Mouse (Mus musculus): ENCODE results near the gene Prkd2. TPM values are rescaled to one million over a fixed set of nuclear protein-coding genes. Genes with fewer than 3 reads are reported as not detected.
A peak's percentile ranks its signal among the peaks of the same experiment; 100 is the strongest.

The Prkd2 gene
- polyA plus RNA-seq, 1 experiment from 2014 or later: 12.8 TPM

- no peak for TF ChIP-seq CTCF (IDR thresholded peaks at IDR 0.05; ENCODE audit: low read depth)
- ATAC-seq (replicated peaks; ENCODE audit: low FRiP score, low read depth) (no peak), DNase-seq (ENCODE audit: low spot score) (no peak)
- Histone ChIP-seq H3K4me1 (replicated peaks; ENCODE audit: insufficient read depth, low read length) (peaks cover 13% of the 10 kb centered on the region; the same call in 1 of the 2 replicates), H3K9me3 (replicated peaks; ENCODE audit: low read length) (no peaks in the 10 kb centered on the region), H3K9ac (ENCODE audit: low read depth, low read length) (no peak overlapping the region), H3K4me3 (replicated peaks; ENCODE audit: low read depth, low read length) (no peak overlapping the region), H3K4me2 (ENCODE audit: low read length) (no peak overlapping the region), H3K27ac (no peak overlapping the region), H3K27me3 (ENCODE audit: insufficient read depth, low read length) (no peaks in the 10 kb centered on the region; the same call in 1 of the 2 replicates), H3K36me3 (ENCODE audit: insufficient read depth, low read length) (peaks cover 25% of the 10 kb centered on the region)
- WGBS: 91% methylated on average over 3 of the region's 3 CpGs
Measured at GRCm38 (mm10) chr7:16911904-16912303, 69.2 kb downstream of the Prkd2 start.

- Histone ChIP-seq H3K27ac (no peak overlapping the region), H3K9me3 (replicated peaks; ENCODE audit: low read length) (no peaks in the 10 kb centered on the region), H3K36me3 (ENCODE audit: insufficient read depth, low read length) (peaks cover 29% of the 10 kb centered on the region), H3K4me2 (ENCODE audit: low read length) (no peak overlapping the region), H3K27me3 (ENCODE audit: insufficient read depth, low read length) (no peaks in the 10 kb centered on the region; the same call in 1 of the 2 replicates), H3K4me3 (replicated peaks; ENCODE audit: low read depth, low read length) (no peak overlapping the region), H3K9ac (ENCODE audit: low read depth, low read length) (no peak overlapping the region), H3K4me1 (replicated peaks; ENCODE audit: insufficient read depth, low read length) (peaks cover 13% of the 10 kb centered on the region; the same call in 1 of the 2 replicates)
- no peak for TF ChIP-seq CTCF (IDR thresholded peaks at IDR 0.05; ENCODE audit: low read depth)
- DNase-seq (ENCODE audit: low spot score) (no peak), ATAC-seq (replicated peaks; ENCODE audit: low FRiP score, low read depth) (no peak)
- 61% methylated on average over 6 of the region's 6 CpGs for WGBS
Measured at GRCm38 (mm10) chr7:16912360-16912759, 69.7 kb downstream of the Prkd2 start.

GRCm38 (mm10) chr7:16913806-16914452 lies 71.2 kb downstream of the Prkd2 start:
- no peaks in the 10 kb centered on the region for H3K9me3 ChIP-seq (replicated peaks; ENCODE audit: low read length)
- peak; percentile 91 for TF ChIP-seq CTCF (IDR thresholded peaks at IDR 0.05; ENCODE audit: low read depth)
- H3K27me3 ChIP-seq (ENCODE audit: insufficient read depth, low read length): no peaks in the 10 kb centered on the region
- WGBS: 32% methylated on average over 10 of the region's 10 CpGs
- peaks cover 45% of the 10 kb centered on the region for H3K36me3 ChIP-seq (ENCODE audit: insufficient read depth, low read length)
- no peak overlapping the region for H3K4me2 ChIP-seq (ENCODE audit: low read length)
- ATAC-seq (replicated peaks; ENCODE audit: low FRiP score, low read depth) (peak; percentile 57), DNase-seq (ENCODE audit: low spot score) (peak; percentile 80)
- no peak overlapping the region for H3K9ac ChIP-seq (ENCODE audit: low read depth, low read length)
- H3K27ac ChIP-seq: no peak overlapping the region
- H3K4me1 ChIP-seq (replicated peaks; ENCODE audit: insufficient read depth, low read length): peaks cover 6% of the 10 kb centered on the region; the same call in 1 of the 2 replicates
- H3K4me3 ChIP-seq (replicated peaks; ENCODE audit: low read depth, low read length): no peak overlapping the region

- Histone ChIP-seq H3K9ac (ENCODE audit: low read depth, low read length) (no peak overlapping the region), H3K4me3 (replicated peaks; ENCODE audit: low read depth, low read length) (no peak overlapping the region), H3K36me3 (ENCODE audit: insufficient read depth, low read length) (peaks cover 46% of the 10 kb centered on the region), H3K9me3 (replicated peaks; ENCODE audit: low read length) (no peaks in the 10 kb centered on the region), H3K27me3 (ENCODE audit: insufficient read depth, low read length) (no peaks in the 10 kb centered on the region), H3K27ac (no peak overlapping the region), H3K4me1 (replicated peaks; ENCODE audit: insufficient read depth, low read length) (0 out of 2 replicates have a peak, but pooled peaks cover 4% of the 10 kb centered on the region), H3K4me2 (ENCODE audit: low read length) (no peak overlapping the region)
- no peak for DNase-seq (ENCODE audit: low spot score)
- TF ChIP-seq CTCF (IDR thresholded peaks at IDR 0.05; ENCODE audit: low read depth): no peak
- 79% methylated on average over 18 of the region's 18 CpGs for WGBS
- no peak for ATAC-seq (replicated peaks; ENCODE audit: low FRiP score, low read depth)
Measured at GRCm38 (mm10) chr7:16914453-16915343, 72.0 kb downstream of the Prkd2 start.

GRCm38 (mm10) chr7:16915461-16916340 lies 73.0 kb downstream of the Prkd2 start:
- Histone ChIP-seq H3K9ac (ENCODE audit: low read depth, low read length) (no peak overlapping the region), H3K4me3 (replicated peaks; ENCODE audit: low read depth, low read length) (no peak overlapping the region), H3K27ac (no peak overlapping the region), H3K27me3 (ENCODE audit: insufficient read depth, low read length) (no peaks in the 10 kb centered on the region), H3K4me2 (ENCODE audit: low read length) (no peak overlapping the region), H3K4me1 (replicated peaks; ENCODE audit: insufficient read depth, low read length) (peaks cover 9% of the 10 kb centered on the region; the same call in 1 of the 2 replicates), H3K9me3 (replicated peaks; ENCODE audit: low read length) (no peaks in the 10 kb centered on the region), H3K36me3 (ENCODE audit: insufficient read depth, low read length) (peaks cover 48% of the 10 kb centered on the region)
- ATAC-seq (replicated peaks; ENCODE audit: low FRiP score, low read depth): no peak
- DNase-seq (ENCODE audit: low spot score): no peak
- WGBS: 91% methylated on average over 32 of the region's 32 CpGs
- no peak for TF ChIP-seq CTCF (IDR thresholded peaks at IDR 0.05; ENCODE audit: low read depth)

Data from kidney, postnatal 0 days (tissue).